ENCODE assay signal across 27 mouse cellular contexts in the genomic region with DNA sequence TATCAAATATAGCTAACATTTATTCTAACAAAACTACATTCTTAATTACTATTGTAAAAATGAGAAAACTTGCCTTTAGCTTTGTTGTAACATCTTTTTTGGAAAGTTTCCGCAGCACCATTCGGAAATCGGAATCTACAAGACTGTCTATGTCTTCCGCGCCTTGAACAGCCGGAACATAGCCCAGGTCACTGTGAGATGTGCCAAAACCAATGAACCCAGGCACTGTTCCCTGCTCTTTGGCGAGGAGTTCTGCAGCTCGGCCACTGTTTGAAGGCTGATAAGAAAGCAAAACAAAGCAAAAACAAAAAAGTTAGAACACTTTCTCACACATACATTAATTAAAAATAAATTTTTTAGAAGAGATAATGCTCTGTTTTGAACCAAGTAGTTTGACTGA. TPM values are rescaled to one million over a fixed set of nuclear protein-coding genes. Genes with fewer than 3 reads are reported as not detected.
DNase-seq lines count a peak whose midpoint lies in the region; ATAC-seq and TF ChIP-seq lines count a peak whose summit lies in the region.
"Had no signal": no experiment of that assay in that cellular context is flagged by ENCODE, and none has a peak within 500 bp of the region (broad histone marks: within the 10 kb centered on the region; RNA-seq: fewer than 3 reads in every experiment).

No protein-coding gene starts in this region.

- TF ChIP-seq POLR2A in kidney, adult 2 months (IDR thresholded peaks at IDR 0.05; ENCODE audit: low read depth, low read length) = no peak

- ATAC-seq in lung, postnatal 0 days = no peak
- no peak for ATAC-seq in intestine, embryonic 16.5 days
- ATAC-seq: CD4-positive, CD25-positive, alpha-beta regulatory T cell, adult 4 months; forebrain, embryonic 16.5 days had no signal

- no peak overlapping the region for H3K9ac ChIP-seq in lung, postnatal 0 days (replicated peaks; ENCODE audit: low read depth)
- H3K9ac ChIP-seq in intestine, embryonic 16.5 days (ENCODE audit: low read depth, low read length) = no peak overlapping the region
- H3K9ac ChIP-seq: embryonic facial prominence, embryonic 13.5 days; forebrain, embryonic 12.5 days; heart, embryonic 13.5 days; hindbrain, embryonic 12.5 days; hindbrain, embryonic 15.5 days had no signal

- no peak overlapping the region for H3K4me3 ChIP-seq in kidney, adult 2 months (ENCODE audit: insufficient read depth, low read depth, low read length)
- no peak overlapping the region for H3K4me3 ChIP-seq in lung, postnatal 0 days (ENCODE audit: low read depth, low read length)
- H3K4me3 ChIP-seq in intestine, embryonic 16.5 days (ENCODE audit: low read length) = no peak overlapping the region
- H3K4me3 ChIP-seq: embryonic facial prominence, embryonic 10.5 days; embryonic facial prominence, embryonic 13.5 days; erythroblast, embryonic 14.5 days; forebrain, embryonic 12.5 days; heart, embryonic 10.5 days; heart, embryonic 13.5 days; hindbrain, embryonic 12.5 days; hindbrain, embryonic 15.5 days had no signal

- 77% methylated on average over 8 of the region's 8 CpGs for WGBS in kidney, adult 2 months
- WGBS in lung, postnatal 0 days = 82% methylated on average over 8 of the region's 8 CpGs
- 94% methylated on average over 8 of the region's 8 CpGs for WGBS in intestine, embryonic 16.5 days

- no peak for TF ChIP-seq EP300 in lung, postnatal 0 days (IDR thresholded peaks at IDR 0.05)

- no peak for TF ChIP-seq CTCF in kidney, adult 2 months (conservative IDR thresholded peaks at IDR 0.05; ENCODE audit: insufficient read depth, insufficient read length, low read depth, low read length)
- no peak for TF ChIP-seq CTCF in lung, postnatal 0 days (IDR thresholded peaks at IDR 0.05)

- no peaks in the 10 kb centered on the region for H3K27me3 ChIP-seq in kidney, adult 2 months (replicated peaks; ENCODE audit: control insufficient read depth, insufficient read depth, low read length)
- H3K27me3 ChIP-seq in lung, postnatal 0 days (replicated peaks; ENCODE audit: insufficient read depth, low read length) = no peaks in the 10 kb centered on the region
- H3K27me3 ChIP-seq in intestine, embryonic 16.5 days (replicated peaks; ENCODE audit: control insufficient read depth, insufficient read depth, low read length) = no peaks in the 10 kb centered on the region
- H3K27me3 ChIP-seq: embryonic facial prominence, embryonic 13.5 days; forebrain, embryonic 12.5 days; heart, embryonic 13.5 days; hindbrain, embryonic 12.5 days; hindbrain, embryonic 15.5 days had no signal

- peak; percentile 19 for DNase-seq in kidney, adult 2 months
- no peak for DNase-seq in kidney, adult 11 months
- peak; percentile 17 to 29 for DNase-seq in lung, adult 18-20 months
- no peak for DNase-seq in lung, postnatal 0 days (ENCODE audit: low spot score)
- peak; percentile 36 for DNase-seq in lung, postnatal 14 days
- DNase-seq in lung, postnatal 4 days = peak; percentile 24 to 63
- no peak for DNase-seq in spleen, adult 18-20 months
- DNase-seq: adrenal gland, adult 2 months; adrenal gland, postnatal 14 days; cerebellum, adult 11 months; cerebellum, adult 8-10 months; cerebellum, postnatal 10 days; cerebellum, postnatal 36 days; embryo, embryonic 11 days; gastrocnemius, postnatal 10 days; gastrocnemius, postnatal 36 days had no signal

- H3K36me3 ChIP-seq in kidney, adult 2 months (ENCODE audit: control insufficient read depth, insufficient read depth, low read length) = peaks cover 6% of the 10 kb centered on the region; the same call in 1 of the 2 replicates
- peaks cover 12% of the 10 kb centered on the region for H3K36me3 ChIP-seq in lung, postnatal 0 days (ENCODE audit: insufficient read depth, low read length)
- peaks cover 19% of the 10 kb centered on the region for H3K36me3 ChIP-seq in intestine, embryonic 16.5 days (ENCODE audit: control insufficient read depth, insufficient read depth, low read length)

- H3K4me1 ChIP-seq in kidney, adult 2 months (ENCODE audit: control insufficient read depth, insufficient read depth, low read length) = no peaks in the 10 kb centered on the region; the same call in 1 of the 2 replicates
- no peaks in the 10 kb centered on the region for H3K4me1 ChIP-seq in lung, postnatal 0 days (ENCODE audit: insufficient read depth, low read depth, low read length)
- no peaks in the 10 kb centered on the region for H3K4me1 ChIP-seq in intestine, embryonic 16.5 days (ENCODE audit: control insufficient read depth, insufficient read depth, low read length)

- H3K4me2 ChIP-seq in lung, postnatal 0 days (replicated peaks; ENCODE audit: low read depth, low read length) = no peak overlapping the region
- no peak overlapping the region for H3K4me2 ChIP-seq in intestine, embryonic 16.5 days (ENCODE audit: low read depth, low read length)
- H3K4me2 ChIP-seq: embryonic facial prominence, embryonic 13.5 days; forebrain, embryonic 12.5 days; heart, embryonic 13.5 days; hindbrain, embryonic 12.5 days; hindbrain, embryonic 15.5 days had no signal

- H3K9me3 ChIP-seq in lung, postnatal 0 days (ENCODE audit: low read length) = no peaks in the 10 kb centered on the region
- H3K9me3 ChIP-seq in intestine, embryonic 16.5 days (ENCODE audit: control insufficient read depth, low read length) = no peaks in the 10 kb centered on the region
- H3K9me3 ChIP-seq: embryonic facial prominence, embryonic 10.5 days; embryonic facial prominence, embryonic 13.5 days; forebrain, embryonic 12.5 days; heart, embryonic 10.5 days; hindbrain, embryonic 12.5 days; hindbrain, embryonic 15.5 days had no signal

- no peak overlapping the region for H3K27ac ChIP-seq in kidney, adult 2 months (ENCODE audit: insufficient read depth, low read depth, low read length)
- H3K27ac ChIP-seq in lung, postnatal 0 days (ENCODE audit: low read length) = no peak overlapping the region
- no peak overlapping the region for H3K27ac ChIP-seq in intestine, embryonic 16.5 days (ENCODE audit: low read length)
- H3K27ac ChIP-seq: embryonic facial prominence, embryonic 10.5 days; embryonic facial prominence, embryonic 13.5 days; forebrain, embryonic 12.5 days; heart, embryonic 10.5 days; heart, embryonic 13.5 days; hindbrain, embryonic 12.5 days; hindbrain, embryonic 15.5 days had no signal

RNA-seq across cellular contexts. Expression of gene Ltn1, which starts 4.9 kb away (rescaled TPM):
- 5.5 and 5.7 TPM in 2 replicates for polyA plus RNA-seq in kidney, adult 2 months (2012; rRNA removed)
- 13.1 and 15.0 TPM in 2 replicates for polyA plus RNA-seq in lung, postnatal 0 days (2015; fragmentation: Nextera tagmentation; extraction: Ambion mirVana)
- 19.3 and 20.5 TPM in 2 replicates for polyA plus RNA-seq in intestine, embryonic 16.5 days (2015; fragmentation: Nextera tagmentation; extraction: Ambion mirVana)

RNA-seq across cellular contexts. Expression of gene Rwdd2b, which starts 12.9 kb away (rescaled TPM):
- 9.8 and 13.1 TPM in 2 replicates for polyA plus RNA-seq in kidney, adult 2 months (2012; rRNA removed)
- 5.7 and 7.0 TPM in 2 replicates for polyA plus RNA-seq in lung, postnatal 0 days (2015; fragmentation: Nextera tagmentation; extraction: Ambion mirVana)
- polyA plus RNA-seq in intestine, embryonic 16.5 days (2015; fragmentation: Nextera tagmentation; extraction: Ambion mirVana) = 15.2 and 17.4 TPM in 2 replicates

RNA-seq across cellular contexts. Expression of gene Usp16, which starts 27.0 kb away (rescaled TPM):
- 19.5 and 20.6 TPM in 2 replicates for polyA plus RNA-seq in kidney, adult 2 months (2012; rRNA removed)
- polyA plus RNA-seq in lung, postnatal 0 days (2015; fragmentation: Nextera tagmentation; extraction: Ambion mirVana) = 41.0 and 43.5 TPM in 2 replicates
- 33.7 and 35.4 TPM in 2 replicates for polyA plus RNA-seq in intestine, embryonic 16.5 days (2015; fragmentation: Nextera tagmentation; extraction: Ambion mirVana)

Comparison
In these comparisons a context has a peak if more than half of its experiments do, and no peak if none do; other contexts are left out.
1. DNase-seq: peak in kidney, adult 2 months (single experiment), lung, adult 18-20 months (2 of 2), lung, postnatal 14 days (single experiment) and lung, postnatal 4 days (2 of 2); none in kidney, adult 11 months (single experiment), lung, postnatal 0 days (single experiment) and spleen, adult 18-20 months (0 of 2).